Mouse (Mus musculus) erythroblast, embryonic 14.5 days (primary cell): ENCODE results near the gene Mapk9. TPM values are rescaled to one million over a fixed set of nuclear protein-coding genes. Genes with fewer than 3 reads are reported as not detected.

Source experiments
- H3K27me3 ChIP-seq: 2 replicates; pipeline ENCODE4 v1.6.1; 2012; ENCODE audit warnings: inconsistent platforms; ENCODE audit not compliant: control insufficient read depth
- H3K36me3 ChIP-seq: 2 replicates; pipeline ENCODE4 v1.6.1; 2012; ENCODE audit warnings: mild to moderate bottlenecking, inconsistent platforms; ENCODE audit not compliant: control insufficient read depth
- H3K4me1 ChIP-seq: 2 replicates; pipeline ENCODE4 v1.6.1; 2012; ENCODE audit warnings: inconsistent platforms; ENCODE audit not compliant: control insufficient read depth
- H3K4me3 ChIP-seq: replicated peaks from 2 replicates; pipeline ENCODE3; 2012; ENCODE audit warnings: moderate library complexity, mild to moderate bottlenecking, inconsistent platforms
- H3K9me3 ChIP-seq: 2 replicates; pipeline ENCODE4 v1.6.1; 2012; ENCODE audit warnings: low read length, inconsistent platforms, mixed read lengths; ENCODE audit not compliant: control insufficient read depth
- GATA1 ChIP-seq: IDR thresholded peaks from 2 replicates; pipeline ENCODE4 v1.6.1; 2012; ENCODE audit warnings: low read length, inconsistent platforms, mixed read lengths
- TAL1 ChIP-seq: IDR thresholded peaks from 3 replicates; pipeline ENCODE4 v1.6.1; 2012; ENCODE audit warnings: low read length, inconsistent platforms, mixed read lengths
- polyA plus RNA-seq: library from polyadenylated mRNA; stranded (reverse); fragments of >175 nt; gene quantifications from 2 replicates; pipeline ENCODE4 v1.2.3, GENCODE M21; 2012

Gene Mapk9
- polyA plus RNA-seq, 1 experiment, result 0.44 TPM

GRCm38 (mm10) chr11:49926183-49926582, 79.6 kb downstream of the Mapk9 start:
- TF ChIP-seq GATA1, result no peak
- no peak for TF ChIP-seq TAL1
- H3K9me3 ChIP-seq, result no peaks in the 10 kb centered on the region
- peaks cover 22% of the 10 kb centered on the region for H3K27me3 ChIP-seq
- H3K4me3 ChIP-seq, result no peak overlapping the region
- H3K4me1 ChIP-seq, result peaks cover 2% of the 10 kb centered on the region
- no peaks in the 10 kb centered on the region for H3K36me3 ChIP-seq

- Histone ChIP-seq H3K4me1 (peaks cover 2% of the 10 kb centered on the region), H3K36me3 (no peaks in the 10 kb centered on the region), H3K9me3 (no peaks in the 10 kb centered on the region), H3K27me3 (peaks cover 23% of the 10 kb centered on the region), H3K4me3 (no peak overlapping the region)
- TF ChIP-seq TAL1 (no peak), GATA1 (no peak)
These were observed 80.6 kb downstream of the Mapk9 start for GRCm38 (mm10) chr11:49927169-49927568.

- Histone ChIP-seq H3K36me3 (no peaks in the 10 kb centered on the region), H3K4me1 (peaks cover 2% of the 10 kb centered on the region), H3K4me3 (no peak overlapping the region), H3K27me3 (peaks cover 23% of the 10 kb centered on the region), H3K9me3 (no peaks in the 10 kb centered on the region)
- TF ChIP-seq TAL1, result no peak
- TF ChIP-seq GATA1, result no peak
These were observed 81.1 kb downstream of the Mapk9 start for GRCm38 (mm10) chr11:49927670-49928069.

GRCm38 (mm10) chr11:49931037-49931625, 84.6 kb downstream of the Mapk9 start:
- Histone ChIP-seq H3K4me1 (peaks cover 2% of the 10 kb centered on the region), H3K4me3 (no peak overlapping the region), H3K27me3 (peaks cover 17% of the 10 kb centered on the region), H3K9me3 (no peaks in the 10 kb centered on the region), H3K36me3 (no peaks in the 10 kb centered on the region)
- TF ChIP-seq TAL1 (no peak), GATA1 (no peak)

- Histone ChIP-seq H3K9me3 (no peaks in the 10 kb centered on the region), H3K4me1 (no peaks in the 10 kb centered on the region), H3K36me3 (no peaks in the 10 kb centered on the region), H3K4me3 (no peak overlapping the region), H3K27me3 (peaks cover 14% of the 10 kb centered on the region)
- TF ChIP-seq GATA1 (no peak), TAL1 (no peak)
These were observed 85.3 kb downstream of the Mapk9 start for GRCm38 (mm10) chr11:49931853-49932252.

GRCm38 (mm10) chr11:49933811-49934210, 87.3 kb downstream of the Mapk9 start:
- H3K27me3 ChIP-seq, result peaks cover 6% of the 10 kb centered on the region; the same call in 1 of the 2 replicates
- H3K9me3 ChIP-seq, result no peaks in the 10 kb centered on the region
- H3K4me3 ChIP-seq, result no peak overlapping the region
- TF ChIP-seq GATA1 (no peak), TAL1 (no peak)
- H3K36me3 ChIP-seq, result no peaks in the 10 kb centered on the region
- no peaks in the 10 kb centered on the region for H3K4me1 ChIP-seq

- TF ChIP-seq GATA1 (no peak), TAL1 (no peak)
- H3K36me3 ChIP-seq, result no peaks in the 10 kb centered on the region
- H3K4me3 ChIP-seq, result no peak overlapping the region
- H3K9me3 ChIP-seq, result no peaks in the 10 kb centered on the region
- peaks cover 6% of the 10 kb centered on the region; the same call in 1 of the 2 replicates for H3K27me3 ChIP-seq
- H3K4me1 ChIP-seq, result no peaks in the 10 kb centered on the region
These were observed 87.8 kb downstream of the Mapk9 start for GRCm38 (mm10) chr11:49934322-49934721.

Other genes starting within 250 kb of the Mapk9 start
- gene Flt4, start 237.5 kb upstream of the Mapk9 start, polyA plus RNA-seq, result 0.04 TPM in 2 replicates
- gene Scgb3a1, start 183.1 kb upstream of the Mapk9 start, polyA plus RNA-seq, result not detected in 2 replicates
- 0.94 and 0.95 TPM in 2 replicates for gene Cnot6, start 134.0 kb upstream of the Mapk9 start, polyA plus RNA-seq
- not detected in 2 replicates for gene Gfpt2, start 52.6 kb upstream of the Mapk9 start, polyA plus RNA-seq
- not detected in 2 replicates for gene Rasgef1c, start 55.1 kb downstream of the Mapk9 start, polyA plus RNA-seq
- gene Rnf130, start 178.6 kb downstream of the Mapk9 start, polyA plus RNA-seq, result 0.14 and 0.26 TPM in 2 replicates